Comparison of ENCODE assay signal across 20 mouse cellular contexts in the genomic region with DNA sequence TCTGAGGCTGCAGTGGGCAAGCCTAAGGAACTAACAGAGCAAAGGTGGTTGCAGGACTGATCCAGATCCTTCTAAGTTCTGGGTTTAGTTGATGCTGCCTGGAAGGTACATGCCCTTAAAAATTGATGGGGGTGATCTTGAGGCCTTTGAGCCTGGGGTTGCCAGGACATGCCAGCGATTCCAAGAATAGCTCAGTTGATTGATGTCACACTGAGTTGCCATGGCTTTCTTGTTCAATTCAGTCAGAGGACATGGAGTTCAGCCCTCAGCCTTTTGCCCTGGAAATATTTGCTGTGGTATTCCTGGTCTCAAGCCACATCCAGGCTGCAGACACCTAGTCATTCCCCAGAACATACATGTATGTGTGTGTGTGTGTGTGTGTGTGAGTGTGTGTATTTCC.
DNase-seq lines count a peak whose midpoint lies in the region; ATAC-seq and TF ChIP-seq lines count a peak whose summit lies in the region.
"Had no signal": no experiment of that assay in that cellular context is flagged by ENCODE, and none has a peak within 500 bp of the region (broad histone marks: within the 10 kb centered on the region; RNA-seq: fewer than 3 reads in every experiment).

No protein-coding gene starts in this region.

- no peak overlapping the region for H3K4me2 ChIP-seq in heart, embryonic 11.5 days
- H3K4me2 ChIP-seq in kidney, embryonic 16.5 days (replicated peaks; ENCODE audit: low read depth, low read length): no peak overlapping the region
- H3K4me2 ChIP-seq in liver, postnatal 0 days (ENCODE audit: low read depth, low read length): no peak overlapping the region
- H3K4me2 ChIP-seq: hindbrain, embryonic 12.5 days; liver, embryonic 11.5 days; lung, embryonic 14.5 days; midbrain, embryonic 15.5 days had no signal

- no peaks in the 10 kb centered on the region for H3K27me3 ChIP-seq in heart, embryonic 11.5 days (ENCODE audit: control insufficient read depth, insufficient read depth, low read length)
- no peaks in the 10 kb centered on the region for H3K27me3 ChIP-seq in kidney, embryonic 16.5 days (ENCODE audit: insufficient read depth, low read length)
- no peaks in the 10 kb centered on the region for H3K27me3 ChIP-seq in heart, embryonic 10.5 days (ENCODE audit: insufficient read depth, poor library complexity, severe bottlenecking)
- no peaks in the 10 kb centered on the region for H3K27me3 ChIP-seq in liver, postnatal 0 days (ENCODE audit: insufficient read depth, low read length)
- H3K27me3 ChIP-seq: hindbrain, embryonic 12.5 days; midbrain, embryonic 15.5 days had no signal

- no peak overlapping the region for H3K27ac ChIP-seq in heart, embryonic 11.5 days (ENCODE audit: low read depth, low read length)
- peak overlapping the region; percentile 21; the same call in 1 of the 2 replicates for H3K27ac ChIP-seq in kidney, embryonic 16.5 days (ENCODE audit: low read length)
- 0 out of 2 replicates have a peak overlapping the region, but pooled peaks have one; percentile 29 for H3K27ac ChIP-seq in heart, embryonic 10.5 days
- no peak overlapping the region for H3K27ac ChIP-seq in liver, postnatal 0 days (ENCODE audit: low read depth)
- H3K27ac ChIP-seq: embryonic facial prominence, embryonic 10.5 days; hindbrain, embryonic 12.5 days; layer of hippocampus, adult 2 months; limb, embryonic 10.5 days; midbrain, embryonic 15.5 days had no signal

- TF ChIP-seq EP300 in liver, postnatal 0 days (IDR thresholded peaks at IDR 0.05; ENCODE audit: low read depth): no peak

- no peaks in the 10 kb centered on the region for H3K36me3 ChIP-seq in heart, embryonic 11.5 days (ENCODE audit: control insufficient read depth, insufficient read depth, low read length)
- 0 out of 2 replicates have a peak, but pooled peaks cover 5% of the 10 kb centered on the region for H3K36me3 ChIP-seq in kidney, embryonic 16.5 days (ENCODE audit: insufficient read depth, low read length)
- H3K36me3 ChIP-seq in heart, embryonic 10.5 days: no peaks in the 10 kb centered on the region
- H3K36me3 ChIP-seq in liver, postnatal 0 days (replicated peaks; ENCODE audit: insufficient read depth, low read length): no peaks in the 10 kb centered on the region
- H3K36me3 ChIP-seq: embryonic facial prominence, embryonic 10.5 days; hindbrain, embryonic 12.5 days; limb, embryonic 10.5 days; midbrain, embryonic 15.5 days had no signal

- peak; percentile 90 for DNase-seq in heart, adult 11 months
- no peak for DNase-seq in kidney, adult 8-10 months
- peak; percentile 56 for DNase-seq in heart, embryonic 10.5 days (ENCODE audit: low spot score)
- DNase-seq in heart, postnatal 4 days: peak; percentile 17
- no peak for DNase-seq in liver, postnatal 0 days
- no peak for DNase-seq in thymus, postnatal 0 days (ENCODE audit: low spot score)
- DNase-seq: cerebellum, postnatal 10 days; right cerebral cortex, postnatal 4 days; thymus, postnatal 14 days had no signal

- H3K4me1 ChIP-seq in heart, embryonic 11.5 days (ENCODE audit: control insufficient read depth, insufficient read depth, low read length): peaks cover 6% of the 10 kb centered on the region
- H3K4me1 ChIP-seq in kidney, embryonic 16.5 days (ENCODE audit: insufficient read depth, low read length): no peaks in the 10 kb centered on the region
- H3K4me1 ChIP-seq in heart, embryonic 10.5 days: peaks cover 11% of the 10 kb centered on the region; the same call in 1 of the 2 replicates
- no peaks in the 10 kb centered on the region for H3K4me1 ChIP-seq in liver, postnatal 0 days (ENCODE audit: insufficient read depth)
- H3K4me1 ChIP-seq: hindbrain, embryonic 12.5 days; limb, embryonic 10.5 days; midbrain, embryonic 15.5 days had no signal

- H3K9me3 ChIP-seq in heart, embryonic 11.5 days (replicated peaks; ENCODE audit: control insufficient read depth, low read length): no peaks in the 10 kb centered on the region
- peaks cover 5% of the 10 kb centered on the region; the same call in 1 of the 2 replicates for H3K9me3 ChIP-seq in kidney, embryonic 16.5 days (ENCODE audit: low read length)
- H3K9me3 ChIP-seq in heart, embryonic 10.5 days: no peaks in the 10 kb centered on the region; the same call in 1 of the 2 replicates
- no peaks in the 10 kb centered on the region for H3K9me3 ChIP-seq in liver, postnatal 0 days (ENCODE audit: low read length)
- H3K9me3 ChIP-seq: hindbrain, embryonic 12.5 days; limb, embryonic 10.5 days; midbrain, embryonic 15.5 days had no signal

- no peak for ATAC-seq in heart, embryonic 11.5 days (replicated peaks; ENCODE audit: insufficient number of reproducible peaks, low FRiP score, low TSS enrichment)
- no peak for ATAC-seq in kidney, embryonic 16.5 days (ENCODE audit: low FRiP score, low TSS enrichment)
- ATAC-seq in liver, postnatal 0 days: no peak
- ATAC-seq: forebrain, embryonic 16.5 days; inflammation-experienced regulatory T-cells, adult 6 months; midbrain, embryonic 15.5 days had no signal

- H3K9ac ChIP-seq in heart, embryonic 11.5 days (ENCODE audit: low read depth, low read length): no peak overlapping the region
- no peak overlapping the region for H3K9ac ChIP-seq in kidney, embryonic 16.5 days (replicated peaks; ENCODE audit: low read length)
- H3K9ac ChIP-seq in liver, postnatal 0 days (replicated peaks): no peak overlapping the region
- H3K9ac ChIP-seq: hindbrain, embryonic 12.5 days; lung, embryonic 14.5 days; midbrain, embryonic 15.5 days had no signal

- 63% methylated on average over 1 of the region's 1 CpGs for WGBS in heart, embryonic 11.5 days (ENCODE audit: insufficient replicate concordance)
- WGBS in kidney, embryonic 16.5 days: 82% methylated on average over 1 of the region's 1 CpGs
- WGBS in heart, embryonic 10.5 days: 30% methylated on average over 1 of the region's 1 CpGs
- 64% methylated on average over 1 of the region's 1 CpGs for WGBS in liver, postnatal 0 days (ENCODE audit: insufficient replicate concordance)

- TF ChIP-seq CTCF in liver, postnatal 0 days (IDR thresholded peaks at IDR 0.05; ENCODE audit: low read depth): no peak

- no peak overlapping the region for H3K4me3 ChIP-seq in heart, embryonic 11.5 days (ENCODE audit: low read depth, low read length)
- no peak overlapping the region for H3K4me3 ChIP-seq in kidney, embryonic 16.5 days (ENCODE audit: low read length)
- no peak overlapping the region for H3K4me3 ChIP-seq in heart, embryonic 10.5 days
- no peak overlapping the region for H3K4me3 ChIP-seq in liver, postnatal 0 days (ENCODE audit: low read depth, low read length)
- H3K4me3 ChIP-seq: embryonic facial prominence, embryonic 10.5 days; hindbrain, embryonic 12.5 days; layer of hippocampus, adult 2 months; limb, embryonic 10.5 days; midbrain, embryonic 15.5 days had no signal

Comparison
In these comparisons a context has a peak if more than half of its experiments do, and no peak if none do; other contexts are left out.
1. H3K27ac ChIP-seq: peak in kidney, embryonic 16.5 days (single experiment) and heart, embryonic 10.5 days (single experiment); none in heart, embryonic 11.5 days (single experiment) and liver, postnatal 0 days (single experiment).
2. DNase-seq: peak in heart, adult 11 months (single experiment), heart, embryonic 10.5 days (single experiment) and heart, postnatal 4 days (single experiment); none in kidney, adult 8-10 months (0 of 2), liver, postnatal 0 days (single experiment) and thymus, postnatal 0 days (single experiment).